Mouse (Mus musculus) left cerebral cortex, adult 6 months (tissue): Measurements from ENCODE around the gene Fcgr3. TPM values are rescaled to one million over a fixed set of nuclear protein-coding genes. Genes with fewer than 3 reads are reported as not detected.

ENCODE experiments used
- long read RNA-seq, 2 experiments: library from polyadenylated mRNA; unstranded; transcript quantifications; one replicate each; pipeline ENCODE4 v2.0.0; 2019 to 2020
- polyA plus RNA-seq: library from polyadenylated mRNA; unstranded; fragments of <200 nt; fragmentation: Nextera tagmentation; gene quantifications from 2 replicates; pipeline ENCODE4 v1.2.3, GENCODE M21; 2021

Gene Fcgr3
- polyA plus RNA-seq: 27.1 and 27.8 TPM in 2 replicates
- long read RNA-seq, experiment 1, transcript Fcgr3-201 (5 exons, 1,347 nt): major isoform, 58 of 72 reads
- long read RNA-seq, experiment 1, transcript Fcgr3-204 (5 exons, 1,324 nt): minor isoform, 10 of 72 reads
- long read RNA-seq, experiment 1, partial matches to known transcripts: 0 of 72 reads
- long read RNA-seq, experiment 1, other reads (novel, unspliced or antisense): 4 of 72 reads
- long read RNA-seq, experiment 2, transcript Fcgr3-201 (5 exons, 1,347 nt): major isoform, 17 of 26 reads
- long read RNA-seq, experiment 2, partial matches to known transcripts: 3 of 26 reads
- long read RNA-seq, experiment 2, other reads (novel, unspliced or antisense): 0 of 26 reads

GRCm38 (mm10) chr1:171064491-171065242 lies at the start of gene Fcgr3:
Gene Fcgr3, minus strand, starts transcription at chr1:171064935.

GRCm38 (mm10) chr1:171113873-171114299 lies 49.2 kb upstream of the Fcgr3 start, which contains the start of gene Cfap126:
Gene Cfap126, plus strand, starts transcription at chr1:171113918.

DNA sequence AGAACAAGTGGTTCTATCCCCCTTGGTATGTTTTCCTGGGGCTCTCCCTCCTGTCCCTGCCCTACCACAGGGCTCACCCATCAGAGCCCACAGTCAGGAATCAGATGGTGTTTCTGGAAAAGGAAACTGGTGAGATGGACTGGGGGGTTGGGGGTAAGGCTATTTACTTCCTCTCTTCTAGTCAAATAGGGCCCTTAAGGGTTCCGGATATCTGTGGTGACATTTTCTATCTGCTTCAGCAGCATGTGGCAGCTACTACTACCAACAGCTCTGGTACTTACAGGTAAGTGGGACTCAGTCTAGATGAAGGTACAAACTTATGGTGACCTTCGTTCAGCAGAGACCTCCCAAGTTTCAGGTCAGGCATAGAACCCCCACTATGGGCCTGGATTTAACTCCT lies 46.0 kb downstream of the Fcgr3 start, which contains the start of gene Fcgr4:
Gene Fcgr4, plus strand, starts transcription at position 184 of the 400 bp plus-strand sequence.

Other genes starting within 250 kb of the Fcgr3 start
- gene Atf6, start 197.2 kb downstream of the Fcgr3 start, polyA plus RNA-seq: 10.6 and 11.2 TPM in 2 replicates
- 0.89 and 1.3 TPM in 2 replicates for gene Gm26620, start 179.9 kb downstream of the Fcgr3 start, polyA plus RNA-seq
- 24.9 and 27.1 TPM in 2 replicates for gene Dusp12, start 179.4 kb downstream of the Fcgr3 start, polyA plus RNA-seq
- 0.72 and 1.3 TPM in 2 replicates for gene Fcrlb, start 152.0 kb downstream of the Fcgr3 start, polyA plus RNA-seq
- gene Fcrla, start 137.4 kb downstream of the Fcgr3 start, polyA plus RNA-seq: not detected in 2 replicates
- gene Fcgr2b, start 88.4 kb downstream of the Fcgr3 start, polyA plus RNA-seq: 4.7 and 5.4 TPM in 2 replicates
- gene Fcgr4, start 46.0 kb downstream of the Fcgr3 start, polyA plus RNA-seq: 0.23 and 0.37 TPM in 2 replicates
- 1.7 and 2.8 TPM in 2 replicates for gene Cfap126, start 49.0 kb upstream of the Fcgr3 start, polyA plus RNA-seq
- 62.8 and 68.4 TPM in 2 replicates for gene Sdhc, start 85.7 kb upstream of the Fcgr3 start, polyA plus RNA-seq
- gene Mpz, start 85.8 kb upstream of the Fcgr3 start, polyA plus RNA-seq: 0.10 and 0.14 TPM in 2 replicates
- 128 and 132 TPM in 2 replicates for gene Pcp4l1, start 131.3 kb upstream of the Fcgr3 start, polyA plus RNA-seq
- gene Nr1i3, start 149.0 kb upstream of the Fcgr3 start, polyA plus RNA-seq: 0.09 and 0.15 TPM in 2 replicates
- gene Tomm40l, start 157.6 kb upstream of the Fcgr3 start, polyA plus RNA-seq: 89.4 and 110 TPM in 2 replicates
- gene Apoa2, start 160.1 kb upstream of the Fcgr3 start, polyA plus RNA-seq: 3.2 and 4.7 TPM in 2 replicates
- gene Fcer1g, start 169.4 kb upstream of the Fcgr3 start, polyA plus RNA-seq: 94.0 and 105 TPM in 2 replicates
- 4.4 and 4.5 TPM in 2 replicates for gene Adamts4, start 185.5 kb upstream of the Fcgr3 start, polyA plus RNA-seq
- gene Ndufs2, start 186.5 kb upstream of the Fcgr3 start, polyA plus RNA-seq: 129 and 207 TPM in 2 replicates
- 53.3 and 58.3 TPM in 2 replicates for gene B4galt3, start 205.4 kb upstream of the Fcgr3 start, polyA plus RNA-seq
- 9.7 and 14.4 TPM in 2 replicates for gene Ppox, start 216.3 kb upstream of the Fcgr3 start, polyA plus RNA-seq
- 39.2 and 44.6 TPM in 2 replicates for gene Usp21, start 223.1 kb upstream of the Fcgr3 start, polyA plus RNA-seq
- gene Ufc1, start 230.1 kb upstream of the Fcgr3 start, polyA plus RNA-seq: 171 and 203 TPM in 2 replicates